Mouse (Mus musculus) lung, adult 2 months (tissue): Measurements from ENCODE around the gene Traf3ip3.

ENCODE experiments used
- CTCF ChIP-seq: fragments of 200-500 bp; IDR thresholded peaks from 2 replicates; pipeline ENCODE4 v1.5.1; 2011; ENCODE audit warnings: mild to moderate bottlenecking, low read length, control low read depth; ENCODE audit not compliant: insufficient read depth
- POLR2A ChIP-seq: fragments of 200-500 bp; IDR thresholded peaks from 2 replicates; pipeline ENCODE4 v1.6.1; 2011; ENCODE audit warnings: low read depth, mild to moderate bottlenecking, control low read depth, low read length, borderline replicate concordance; ENCODE audit errors: extremely low read depth

DNA sequence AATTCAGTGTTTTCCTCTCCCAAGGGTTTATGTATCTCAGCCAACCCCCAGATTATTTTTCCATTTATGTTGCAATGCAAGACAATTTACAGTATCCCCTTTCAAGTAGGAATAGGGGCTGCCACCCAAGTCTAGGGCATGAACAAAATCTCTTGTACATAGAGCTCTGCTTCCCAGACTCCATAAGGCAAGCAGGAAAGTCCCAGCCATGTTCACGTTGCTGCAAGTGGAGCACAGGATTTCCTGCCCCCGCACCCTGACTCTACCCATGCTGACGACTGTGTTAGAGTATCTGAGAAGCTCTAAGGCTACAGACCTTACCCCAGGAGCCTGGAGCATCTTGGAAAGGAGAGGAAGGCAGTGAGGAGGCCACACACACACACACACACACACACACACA is 11.7 kb downstream of the Traf3ip3 start:
- TF ChIP-seq POLR2A = no peak
- TF ChIP-seq CTCF = no peak
